Mouse (Mus musculus) liver, postnatal 0 days (tissue): ENCODE results near the gene Lin37.

ENCODE experiments used
- CTCF ChIP-seq: sonication (generic); IDR thresholded peaks from 2 replicates; pipeline ENCODE4 v1.5.1; 2016; ENCODE audit warnings: antibody characterized with exemption, low read depth
- EP300 ChIP-seq: IDR thresholded peaks from 2 replicates; pipeline ENCODE4 v1.6.1; 2016; ENCODE audit warnings: antibody characterized with exemption, low read depth, mild to moderate bottlenecking

- TF ChIP-seq CTCF (no peak), EP300 (no peak)
Observed at GRCm38 (mm10) chr7:30584339-30584738, 24.7 kb upstream of the Lin37 start.
